Mouse (Mus musculus) inflammation-experienced regulatory T-cells, adult 16 weeks (primary cell): ENCODE measurements around the gene Srbd1. TPM values are rescaled to one million over a fixed set of nuclear protein-coding genes. Genes with fewer than 3 reads are reported as not detected.

ENCODE experiments used
- polyA plus RNA-seq: library from polyadenylated mRNA; unstranded; fragments of 100-300 nt; shearing (Covaris generic); gene quantifications from one replicate; pipeline ENCODE4 v1.2.1, GENCODE M21; 2017

Gene Srbd1
- 20.1 TPM for polyA plus RNA-seq

GRCm38 (mm10) chr17:86145079-86145951 lies at the start of gene Srbd1:
TSS of gene Srbd1 (minus strand) at chr17:86145175.

GRCm38 (mm10) chr17:86167320-86168230 lies 22.6 kb upstream of the Srbd1 start, which contains the start of gene Prkce:
TSS of gene Prkce (plus strand) at chr17:86167785.

Other genes with a start within 250 kb of the Srbd1 start
- 2.4 TPM for gene Prkce, start 22.6 kb upstream of the Srbd1 start, polyA plus RNA-seq